Mouse (Mus musculus): ENCODE data around the gene Erbin. TPM values are rescaled to one million over a fixed set of nuclear protein-coding genes. Genes with fewer than 3 reads are reported as not detected.

Gene Erbin
- total RNA-seq (2021) (10 to 100 TPM; 88.6 to 88.9 TPM), polyA plus RNA-seq (2012; rRNA removed) (4.3 and 5.8 TPM in 2 replicates)
- long read RNA-seq, full-length matches to known transcripts = 7 of 13 reads
- long read RNA-seq, partial matches to known transcripts = 4 of 13 reads
- long read RNA-seq, other reads (novel, unspliced or antisense) = 2 of 13 reads

DNA sequence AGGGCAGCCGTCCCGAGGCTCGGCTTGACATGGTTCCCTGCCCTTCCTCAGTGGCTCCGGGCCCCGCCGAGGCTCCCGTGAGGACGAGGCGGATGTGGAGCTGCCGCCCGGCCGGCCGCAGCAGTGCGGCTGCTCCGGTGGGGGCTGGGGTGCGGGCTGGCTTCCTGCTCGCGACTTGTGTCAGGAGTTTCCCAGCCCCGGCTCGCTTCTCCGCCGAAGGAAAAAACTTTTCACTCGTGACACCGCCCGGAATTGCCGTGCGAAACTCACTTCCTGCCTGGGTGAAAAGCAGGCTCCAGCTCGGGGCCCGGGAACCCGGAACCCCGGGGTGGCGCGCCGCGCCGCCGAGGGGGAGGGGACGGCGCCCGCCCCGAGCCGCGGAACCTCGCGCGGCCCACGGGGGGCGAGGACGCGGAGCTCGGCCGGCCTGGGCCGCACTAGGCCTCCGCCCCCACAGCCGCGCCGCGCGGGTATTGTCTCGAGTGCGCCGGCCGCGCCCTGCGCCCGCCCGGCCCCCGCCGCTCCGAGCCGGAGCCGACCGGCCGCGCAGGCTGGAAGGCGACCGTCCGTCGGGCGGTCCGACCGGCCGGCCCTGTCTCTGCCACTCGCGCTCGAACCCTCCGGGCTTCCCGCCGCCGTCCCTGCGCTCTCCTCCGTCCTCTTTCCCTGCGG is at the start of gene Erbin:
TSS of gene Erbin (minus strand) at position 254 of the 672 bp plus-strand sequence.
- peak; percentile 92 for DNase-seq

DNA sequence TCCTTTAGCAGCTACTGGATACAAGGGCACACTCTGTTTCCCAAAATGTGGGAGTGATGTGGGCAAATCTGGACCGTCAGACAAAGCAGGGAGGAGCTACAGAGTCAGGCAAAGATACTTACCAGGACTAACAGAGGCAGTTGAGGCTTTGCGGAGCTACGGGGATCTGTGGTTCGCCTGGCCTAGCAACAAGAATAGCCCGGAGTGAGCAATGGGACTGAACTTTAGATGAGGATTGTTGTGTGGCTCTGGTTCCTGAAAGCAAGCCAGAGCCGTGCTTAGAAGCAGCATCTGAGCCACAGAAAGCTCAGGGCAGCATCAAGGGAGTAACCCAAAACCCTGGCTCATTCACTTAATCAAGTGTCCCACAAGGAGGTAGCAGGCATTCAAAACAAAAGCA is 49.6 kb upstream of the Erbin start:
- DNase-seq = no peak

DNA sequence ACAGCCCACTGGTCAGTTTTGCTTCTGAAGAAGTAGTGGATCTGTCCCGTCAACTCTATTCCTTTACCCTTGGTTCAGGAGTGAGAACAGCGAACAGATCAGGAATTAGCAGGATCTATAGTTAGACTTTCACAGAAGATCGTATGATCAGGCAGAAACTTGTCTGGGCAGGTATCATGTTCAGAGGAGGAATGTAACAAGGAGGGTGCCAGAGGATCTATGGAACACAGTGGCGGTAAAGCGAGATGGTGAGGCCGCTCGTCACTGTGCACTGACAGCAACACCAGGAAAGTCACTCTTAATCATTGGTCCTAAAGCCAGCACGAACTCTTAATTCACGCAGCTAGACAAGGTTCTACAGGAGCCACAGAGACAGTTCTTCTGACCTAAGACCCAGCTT is 47.7 kb upstream of the Erbin start:
- DNase-seq = no peak

DNA sequence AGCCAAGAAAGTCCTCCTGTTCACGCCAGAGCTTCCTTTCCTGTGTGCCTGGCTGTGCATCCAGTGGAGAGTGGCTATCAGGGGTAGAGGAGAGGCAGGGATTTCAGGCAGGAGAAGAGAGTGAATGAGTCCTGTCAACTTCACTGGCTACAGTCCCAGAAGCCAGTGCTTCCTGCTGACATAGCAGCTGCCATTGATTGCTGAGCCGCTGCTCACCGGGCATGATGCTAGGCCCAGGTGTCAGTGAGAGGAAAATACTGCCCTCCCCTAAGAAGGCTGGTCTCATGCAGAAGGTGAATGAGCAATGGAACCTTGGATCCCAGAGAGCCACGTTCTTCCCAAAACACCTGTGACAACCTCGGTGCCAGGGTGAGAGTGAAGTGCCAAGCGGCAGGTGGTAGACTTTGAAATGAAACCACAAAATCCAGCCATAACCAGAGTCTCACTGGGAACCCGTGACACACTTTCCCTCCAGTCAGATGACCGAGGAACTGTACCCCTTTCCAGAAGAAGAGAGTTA is 46.4 kb upstream of the Erbin start:
- no peak for DNase-seq

DNA sequence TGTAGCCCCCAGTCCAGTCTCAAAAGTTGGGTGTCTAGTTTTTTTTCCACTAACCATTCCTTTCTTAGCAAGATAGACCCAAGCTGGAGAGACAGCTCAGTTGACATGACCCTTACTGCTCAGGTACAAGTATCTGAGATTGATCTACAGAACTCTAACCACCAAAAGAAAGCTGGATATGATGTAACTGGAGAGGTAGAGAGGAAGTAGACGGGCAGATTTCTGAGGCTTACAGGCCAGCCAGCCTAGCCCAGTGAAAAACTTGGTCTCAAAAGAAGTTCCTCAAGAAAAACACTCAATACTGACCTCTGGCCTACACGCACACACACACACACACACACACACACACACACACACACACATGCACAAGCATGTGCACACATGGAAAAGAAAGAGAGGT is 44.9 kb upstream of the Erbin start:
- DNase-seq = no peak

DNA sequence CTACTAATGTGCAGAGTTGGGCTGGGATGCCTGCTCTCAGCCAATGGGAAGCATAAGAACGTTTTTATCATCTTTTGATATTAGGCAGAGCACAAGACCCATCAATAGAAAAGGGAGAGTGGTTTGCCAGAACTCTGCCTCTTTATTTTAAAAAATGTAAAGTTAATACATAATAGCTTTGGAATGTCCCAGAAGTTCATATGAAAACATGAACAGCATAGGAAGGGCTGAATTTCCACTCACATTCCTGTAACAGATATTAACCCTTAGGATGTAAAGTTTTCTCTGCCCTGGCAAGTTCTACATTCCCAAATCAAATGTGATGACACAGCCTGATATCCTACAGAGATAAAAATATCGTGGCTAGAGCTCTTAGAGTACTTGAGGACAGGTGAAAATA is 42.8 kb upstream of the Erbin start:
- DNase-seq = no peak

DNA sequence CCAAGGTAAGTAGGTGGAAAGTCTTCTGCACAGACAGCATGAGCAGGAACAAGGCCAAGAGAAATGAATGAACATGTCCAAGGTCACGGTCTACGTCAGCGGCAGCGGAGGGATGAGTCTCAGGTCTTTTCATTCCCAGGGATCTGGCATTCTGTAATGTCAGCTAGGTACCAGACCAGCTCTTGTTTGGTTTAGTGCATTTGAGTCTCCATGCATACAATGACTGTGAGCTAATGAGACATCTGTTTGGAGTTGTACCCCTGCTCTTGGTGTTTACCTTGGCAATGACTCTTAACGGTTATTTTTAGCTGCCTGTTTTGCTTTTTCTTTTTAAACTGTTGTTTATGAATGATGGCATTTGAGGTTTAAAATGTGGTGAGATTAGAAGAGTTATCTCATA is 39.5 kb upstream of the Erbin start:
- DNase-seq = peak; percentile 84

DNA sequence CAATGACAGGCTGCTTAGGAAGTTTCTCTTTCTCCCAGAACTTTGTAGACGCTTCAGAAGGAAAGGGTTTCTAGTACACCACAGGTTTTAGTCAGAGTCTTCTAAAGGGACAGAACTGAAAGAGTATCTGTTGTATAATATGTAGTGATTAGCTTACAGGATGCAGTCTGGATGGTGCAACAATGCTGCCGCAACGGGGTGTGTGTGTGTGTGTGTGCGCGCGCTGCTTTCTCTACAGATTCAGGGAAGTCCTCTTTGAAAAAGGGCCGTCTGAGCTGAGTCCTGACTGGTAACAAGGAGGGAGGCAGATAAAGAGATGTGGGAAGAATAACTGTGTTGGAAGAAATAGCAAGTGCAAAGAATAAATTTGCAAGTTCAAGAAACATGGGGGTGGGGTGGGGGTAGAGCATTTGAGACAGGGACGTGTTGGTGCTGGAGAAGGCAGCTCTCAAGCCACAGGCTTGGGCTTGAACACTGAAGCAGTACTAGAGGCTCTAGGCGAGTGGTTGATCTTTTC is 38.4 kb upstream of the Erbin start:
- no peak for DNase-seq

DNA sequence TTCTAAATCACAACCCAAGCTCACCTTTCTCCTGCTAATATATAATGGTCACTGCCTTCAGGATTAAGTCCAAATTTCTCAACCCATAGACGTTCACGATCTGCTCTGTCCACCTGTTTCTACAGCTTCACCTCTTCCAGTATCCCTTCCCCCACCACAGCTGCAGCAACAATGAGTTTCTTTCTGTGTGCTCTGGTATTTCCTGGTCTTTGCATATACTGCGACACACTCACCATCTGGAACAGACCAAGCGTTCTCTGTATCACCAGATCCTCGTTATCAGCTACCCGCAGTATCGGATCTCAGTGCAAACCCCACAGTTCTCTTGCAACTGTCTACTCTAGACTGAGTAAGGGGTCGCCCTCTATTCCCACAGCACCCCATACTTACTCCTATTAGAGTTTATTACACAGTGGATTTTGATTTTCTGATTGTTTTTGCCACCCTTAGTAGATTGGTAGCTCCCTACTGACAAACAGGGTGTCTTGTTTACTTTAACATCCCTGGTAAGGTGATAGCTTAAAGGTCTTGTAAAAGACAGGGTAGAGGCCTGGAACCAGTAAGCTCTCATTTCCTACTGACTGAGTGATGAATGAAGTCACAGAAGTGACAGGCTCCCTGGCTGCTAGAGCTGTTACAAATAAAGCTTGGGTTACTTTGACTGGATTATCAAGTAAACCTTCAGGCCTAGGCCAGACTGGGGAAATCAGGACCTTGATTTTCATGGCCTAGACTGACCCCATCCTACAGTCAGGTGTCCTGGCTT is 37.0 kb upstream of the Erbin start:
- no peak for DNase-seq

DNA sequence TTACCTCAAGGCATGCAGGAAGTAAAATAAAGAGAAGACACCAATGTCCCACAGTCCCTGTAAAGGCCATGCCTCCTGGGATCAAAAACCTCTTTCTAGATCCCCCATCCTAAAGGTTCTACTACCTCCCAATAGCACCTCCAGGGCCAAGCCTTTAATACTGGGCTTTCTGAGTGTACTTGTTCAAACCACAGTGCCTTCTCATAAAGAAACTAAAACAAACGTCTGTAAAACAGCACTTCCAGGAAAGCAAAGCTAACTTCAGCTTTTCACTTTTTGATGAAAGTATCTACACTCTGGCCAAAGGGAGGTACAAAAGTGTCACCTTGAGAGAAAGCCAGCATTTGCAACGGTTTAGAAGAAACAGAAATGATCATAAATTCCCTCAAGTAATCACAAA is 35.3 kb upstream of the Erbin start:
- peak; percentile 33 for DNase-seq

DNA sequence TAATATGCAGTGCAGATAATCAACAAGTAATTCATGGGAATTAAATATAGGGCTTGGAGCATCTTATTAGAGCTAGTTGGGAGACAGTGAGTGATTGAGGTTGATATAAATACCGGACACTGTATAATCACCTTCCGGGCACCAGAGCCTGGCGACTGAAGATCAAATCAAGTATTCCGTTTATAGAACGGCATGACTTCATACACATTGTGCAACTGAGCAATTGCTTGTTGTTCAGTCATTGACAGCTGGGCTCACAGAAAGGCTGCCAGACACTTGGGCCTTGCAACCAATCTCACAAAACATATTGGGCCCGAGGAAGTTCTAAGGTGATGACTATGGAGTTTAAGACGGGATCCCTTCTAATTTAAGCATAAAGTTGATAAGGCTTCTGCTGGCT is 31.1 kb upstream of the Erbin start:
- DNase-seq = no peak

DNA sequence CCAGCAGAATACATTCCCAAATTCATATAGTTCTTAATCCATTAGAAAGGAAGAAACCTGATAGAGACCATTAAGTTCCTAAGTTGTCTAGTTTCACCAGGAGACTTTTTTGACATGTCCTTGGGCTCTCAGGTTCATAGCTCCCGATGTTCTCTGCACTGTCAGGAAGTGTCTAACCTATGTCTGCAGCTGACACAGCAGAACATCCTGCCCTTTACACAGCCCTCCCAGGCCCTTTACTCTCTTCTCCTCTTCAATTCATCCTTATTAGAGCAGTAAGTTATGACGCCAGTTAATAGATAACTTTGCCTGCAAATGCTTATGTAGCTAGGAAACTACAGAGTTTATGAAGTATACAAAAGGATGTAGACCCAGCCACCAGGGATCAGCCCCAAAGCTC is 20.5 kb upstream of the Erbin start:
- DNase-seq = no peak

DNA sequence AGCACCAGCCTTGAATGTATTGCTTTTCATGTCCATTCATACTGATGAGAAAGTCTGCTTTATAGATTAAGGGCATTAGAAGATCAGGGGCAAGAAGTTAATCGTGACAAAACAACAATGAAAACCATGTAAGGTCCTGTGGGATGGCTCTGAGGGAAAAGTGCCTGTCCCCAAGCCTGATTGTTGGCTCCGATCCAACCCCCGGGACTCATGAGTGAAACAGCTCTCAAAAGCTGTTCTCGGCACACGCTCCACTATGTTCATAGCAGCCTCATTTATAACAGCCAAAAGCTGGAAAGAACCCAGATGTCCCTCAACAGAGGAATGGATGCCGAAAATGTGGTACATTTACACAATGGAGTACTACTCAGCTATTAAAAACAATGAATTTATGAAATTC is 4.3 kb upstream of the Erbin start:
- no peak for DNase-seq

DNA sequence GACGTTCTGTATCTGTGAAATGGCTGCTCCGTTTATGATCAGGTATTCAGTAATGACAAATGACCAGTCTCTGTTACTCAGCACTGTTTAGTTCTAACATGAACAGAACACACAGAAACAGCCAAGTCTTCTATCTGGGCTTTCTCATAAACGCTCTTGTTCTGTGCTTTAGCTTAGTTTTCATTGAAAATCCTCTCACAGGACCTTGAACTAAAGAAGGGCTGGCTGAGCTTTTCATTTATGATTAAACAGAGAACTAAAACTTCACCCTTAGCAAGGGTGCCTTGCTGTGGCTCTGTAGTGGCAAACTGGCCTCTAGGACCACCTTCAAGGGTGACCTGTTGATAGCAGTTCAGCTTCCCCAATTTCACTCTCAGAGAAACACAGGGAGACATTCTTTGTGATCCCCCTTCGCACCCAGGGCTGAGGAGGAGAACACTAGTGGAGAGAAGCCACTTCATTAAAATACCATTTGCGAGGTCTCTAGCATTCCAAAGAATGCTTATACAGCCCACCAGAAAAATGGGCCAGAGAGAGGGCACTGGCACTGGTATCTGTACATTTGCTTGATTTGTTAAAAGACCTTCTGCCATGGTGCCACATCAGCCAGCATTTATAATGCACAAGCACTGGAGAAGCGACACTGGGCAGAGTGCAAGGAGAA is 3.2 kb upstream of the Erbin start:
- DNase-seq = no peak

DNA sequence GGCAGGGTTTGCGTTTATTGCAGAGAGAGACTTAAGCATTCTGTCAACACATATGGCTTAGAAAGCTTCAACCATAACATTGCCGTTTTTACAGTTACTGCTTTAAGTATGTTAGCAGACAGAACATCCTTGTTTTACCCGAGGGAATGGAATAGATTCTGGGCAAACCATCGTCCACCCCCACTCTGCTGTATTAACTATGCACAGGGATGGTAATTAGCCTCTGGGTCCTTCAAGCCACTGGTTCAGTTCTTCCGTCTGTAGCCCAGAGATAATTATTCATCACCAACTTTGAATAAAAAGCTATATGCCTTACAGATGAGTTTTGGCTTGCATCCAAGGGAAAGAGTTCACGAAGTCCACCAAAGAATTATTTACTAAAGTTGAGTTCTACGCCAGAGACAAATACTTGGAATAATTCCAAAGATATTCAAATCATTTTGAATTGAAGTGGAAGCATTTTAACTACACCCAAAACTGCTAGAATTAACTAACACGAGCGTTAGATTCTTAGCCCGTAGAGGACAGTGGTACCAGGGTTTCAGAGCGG is 1.6 kb upstream of the Erbin start:
- DNase-seq = no peak

DNA sequence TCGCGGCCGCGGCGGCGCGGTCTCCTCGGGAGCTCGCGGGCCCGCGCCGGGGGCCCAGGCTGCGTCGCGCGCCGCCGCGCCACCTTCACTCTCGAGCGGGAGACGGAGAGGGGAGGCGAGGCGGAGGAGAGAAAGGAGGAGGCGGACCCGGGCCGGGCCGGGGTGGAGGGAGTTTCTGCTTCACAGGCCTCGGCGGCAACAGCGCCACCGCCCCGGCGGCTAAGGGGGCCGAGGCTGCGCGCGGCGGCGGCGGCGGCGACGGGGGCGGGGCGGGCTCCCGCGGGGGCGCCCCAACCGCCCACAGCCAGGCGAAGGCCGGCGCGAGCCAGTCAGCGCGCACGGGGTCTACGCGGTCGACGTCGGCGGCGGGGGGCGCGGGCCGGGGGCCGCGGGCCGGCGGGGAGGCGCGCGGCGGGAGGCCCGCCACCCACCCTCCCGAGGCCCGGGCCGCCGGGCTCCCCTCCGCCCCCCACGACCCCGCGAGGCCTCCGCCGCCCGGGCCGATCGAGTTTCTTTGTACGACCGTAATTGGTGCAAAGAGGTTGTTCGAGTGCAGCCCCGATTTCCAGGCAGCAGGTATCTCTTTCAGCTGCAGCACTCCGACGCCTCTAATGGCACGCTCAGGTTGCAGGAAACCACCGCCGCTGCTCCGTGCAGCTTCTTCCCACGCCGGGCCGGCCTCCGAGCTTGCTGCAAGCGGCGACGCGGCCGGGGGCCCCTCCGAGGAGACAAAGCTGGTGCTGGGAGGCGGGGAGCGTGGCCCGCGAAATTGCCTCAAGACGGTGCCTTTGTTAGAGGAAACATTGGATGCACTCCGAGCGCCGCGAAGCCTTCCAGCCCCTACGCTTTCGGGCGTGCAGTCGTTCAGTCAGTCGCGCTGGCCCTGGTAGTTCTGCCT is 868 bp upstream of the Erbin start:
- DNase-seq = peak; percentile 94

DNA sequence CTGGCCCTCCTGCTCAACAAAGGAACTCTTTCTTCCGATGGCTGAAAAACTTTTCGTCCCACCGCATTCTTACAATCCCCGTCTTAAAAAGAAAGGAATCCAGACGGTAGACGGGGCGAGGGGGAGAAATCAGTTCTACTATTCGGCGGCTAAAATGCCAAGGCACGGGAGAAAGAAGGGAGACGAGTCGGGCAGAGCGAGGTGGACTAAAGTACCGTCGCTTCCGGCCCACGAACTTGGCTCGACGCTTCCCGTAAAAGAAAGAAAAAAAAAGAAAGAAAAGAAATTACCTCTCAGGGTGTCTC is 406 bp downstream of the Erbin start:
- no peak for DNase-seq

DNA sequence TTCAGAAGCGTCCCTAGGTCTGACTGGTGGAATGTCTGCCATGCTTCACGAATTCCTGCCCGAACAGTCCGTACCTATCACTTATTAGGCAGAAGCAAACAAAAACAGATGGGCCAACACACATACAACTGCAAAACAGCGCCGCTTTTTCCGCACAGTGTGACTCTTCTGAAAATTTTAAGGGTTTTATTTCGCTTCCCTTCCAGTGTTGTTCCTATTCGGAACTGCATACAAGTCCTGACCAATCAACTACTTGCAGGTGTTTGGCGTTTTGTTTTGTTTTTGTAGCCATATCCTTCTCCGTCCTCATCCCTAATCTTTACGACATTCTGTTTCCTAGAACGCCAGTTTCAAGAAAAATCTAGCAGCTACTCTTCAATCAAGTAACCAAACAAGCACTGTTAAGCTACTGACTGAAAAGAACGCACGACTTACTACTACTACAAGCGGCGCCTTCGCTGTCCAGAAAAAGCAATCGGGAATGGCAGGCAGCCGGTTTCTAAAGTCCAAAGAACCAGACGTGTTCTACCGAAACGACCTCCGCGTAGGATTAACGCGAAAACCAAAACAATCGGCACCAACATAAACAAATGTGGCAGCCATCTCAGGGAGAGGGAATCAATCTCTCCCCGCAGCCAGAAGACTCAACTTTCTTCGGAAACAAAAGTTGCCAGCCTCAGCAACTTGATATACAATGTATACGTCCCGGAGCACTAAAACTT is 919 bp downstream of the Erbin start:
- peak; percentile 64 for DNase-seq

DNA sequence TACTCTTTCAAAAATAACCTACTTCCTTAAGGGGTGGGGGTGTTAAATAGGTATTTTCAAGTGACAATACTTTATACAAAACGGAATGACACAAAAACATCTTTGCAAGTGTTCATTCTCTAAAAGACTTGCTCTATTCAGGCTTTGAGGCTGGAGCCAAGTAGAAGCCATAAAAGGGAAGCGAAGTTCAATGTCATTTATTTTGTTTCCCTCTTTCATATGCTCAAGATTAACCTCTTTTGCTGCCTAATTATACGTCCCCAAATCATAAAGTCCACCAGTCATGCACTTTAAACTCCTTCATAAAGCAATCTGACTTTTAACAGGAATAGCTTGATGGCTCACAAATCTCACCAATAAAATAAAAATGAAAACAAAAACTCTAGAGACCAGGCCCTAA is 1.9 kb downstream of the Erbin start:
- DNase-seq = no peak

DNA sequence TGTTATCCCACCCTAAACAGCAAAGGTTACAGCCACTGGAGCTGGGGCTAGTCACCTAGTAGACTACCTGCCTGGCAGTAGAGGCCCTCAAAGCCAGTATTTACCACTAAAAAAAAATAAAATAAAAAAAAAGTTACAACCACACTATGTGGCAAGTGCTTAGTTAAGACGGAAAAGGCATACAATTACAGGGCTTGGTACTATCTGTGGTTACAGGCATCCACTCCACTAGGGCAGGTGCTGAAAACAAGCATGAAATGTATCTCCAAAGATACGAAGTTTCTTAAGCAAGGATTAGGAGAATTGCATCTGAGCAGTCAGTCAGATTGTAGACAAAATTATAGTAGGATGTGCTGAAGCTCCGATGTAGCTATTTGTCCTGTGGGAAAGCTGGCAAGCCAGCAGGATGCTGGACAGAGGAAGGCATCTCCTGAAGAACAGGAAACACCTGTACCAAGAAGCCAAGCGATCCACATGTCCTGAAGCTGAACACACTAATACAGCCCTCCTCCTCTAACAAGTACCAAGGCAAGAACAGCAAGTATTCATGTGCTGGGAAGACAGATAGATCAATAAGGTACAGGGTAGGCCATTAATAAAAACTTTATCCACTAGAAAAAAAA is 6.1 kb downstream of the Erbin start:
- DNase-seq = no peak

Measured in adrenal gland, adult 2 months (tissue).